Mouse (Mus musculus): ENCODE measurements around the gene Fgf18. TPM values are rescaled to one million over a fixed set of nuclear protein-coding genes. Genes with fewer than 3 reads are reported as not detected.

Fgf18 gene
- total RNA-seq, 2 experiments from 2014 or later: 4.1 TPM

- DNase-seq (ENCODE audit: low spot score in 2 of 2): no peak
Observed at GRCm38 (mm10) chr11:33147572-33148337, 555 bp upstream of the Fgf18 start.

GRCm38 (mm10) chr11:33146651-33147131 lies 509 bp downstream of the Fgf18 start:
- no peak for TF ChIP-seq CTCF (conservative IDR thresholded peaks at IDR 0.05)
- peak overlapping the region; percentile 65 for H3K27ac ChIP-seq
- no peak for DNase-seq (ENCODE audit: low spot score in 2 of 2)
- peak overlapping the region; percentile 59 for H3K4me3 ChIP-seq

More at GRCm38 (mm10) chr11:33147572-33148337, 555 bp upstream of the Fgf18 start:
- Histone ChIP-seq H3K4me3 (peak overlapping the region; percentile 59), H3K27ac (peak overlapping the region; percentile 53; the same call in 1 of the 2 replicates)
- TF ChIP-seq CTCF (conservative IDR thresholded peaks at IDR 0.05): no peak

- peak; percentile 70 to 82 for DNase-seq (ENCODE audit: low spot score in 2 of 2)
- no peak for TF ChIP-seq CTCF (conservative IDR thresholded peaks at IDR 0.05)
- no peak overlapping the region for H3K27ac ChIP-seq
- no peak overlapping the region for H3K4me3 ChIP-seq
Observed at GRCm38 (mm10) chr11:33146143-33146497, 1.1 kb downstream of the Fgf18 start.

GRCm38 (mm10) chr11:33145201-33146142 lies 1.7 kb downstream of the Fgf18 start:
- H3K4me3 ChIP-seq: no peak overlapping the region
- H3K27ac ChIP-seq: no peak overlapping the region
- DNase-seq (ENCODE audit: low spot score in 2 of 2): no peak
- no peak for TF ChIP-seq CTCF (conservative IDR thresholded peaks at IDR 0.05)

- Histone ChIP-seq H3K27ac (no peak overlapping the region), H3K4me3 (no peak overlapping the region)
- no peak for TF ChIP-seq CTCF (conservative IDR thresholded peaks at IDR 0.05)
- no peak for DNase-seq (ENCODE audit: low spot score in 2 of 2)
Observed at GRCm38 (mm10) chr11:33143906-33144305, 3.3 kb downstream of the Fgf18 start.

DNA sequence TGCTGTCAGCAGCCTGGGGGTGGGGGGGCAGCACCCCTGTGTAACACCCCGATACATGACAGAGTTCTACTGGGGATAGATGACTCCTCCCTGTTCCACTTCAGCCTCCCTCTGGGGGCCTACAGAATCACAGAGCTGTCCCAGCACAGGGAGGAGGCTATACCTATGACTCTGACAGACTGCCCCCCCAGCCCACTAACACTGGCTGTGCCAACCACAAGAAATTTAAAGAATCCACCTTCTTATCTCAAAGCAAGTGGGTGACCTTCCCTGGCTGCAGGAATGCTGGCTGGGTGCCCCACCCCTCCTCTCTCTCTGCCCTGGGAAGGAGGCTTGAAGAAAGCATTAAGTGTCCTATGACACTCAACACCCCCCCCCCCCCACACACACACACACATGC lies 4.4 kb downstream of the Fgf18 start:
- no peak for TF ChIP-seq CTCF (conservative IDR thresholded peaks at IDR 0.05)
- H3K27ac ChIP-seq: no peak overlapping the region
- no peak for DNase-seq (ENCODE audit: low spot score in 2 of 2)
- no peak overlapping the region for H3K4me3 ChIP-seq

GRCm38 (mm10) chr11:33140111-33140460 lies 7.1 kb downstream of the Fgf18 start:
- no peak overlapping the region for H3K27ac ChIP-seq
- DNase-seq (ENCODE audit: low spot score in 2 of 2): no peak
- no peak for TF ChIP-seq CTCF (conservative IDR thresholded peaks at IDR 0.05)
- H3K4me3 ChIP-seq: no peak overlapping the region

DNA sequence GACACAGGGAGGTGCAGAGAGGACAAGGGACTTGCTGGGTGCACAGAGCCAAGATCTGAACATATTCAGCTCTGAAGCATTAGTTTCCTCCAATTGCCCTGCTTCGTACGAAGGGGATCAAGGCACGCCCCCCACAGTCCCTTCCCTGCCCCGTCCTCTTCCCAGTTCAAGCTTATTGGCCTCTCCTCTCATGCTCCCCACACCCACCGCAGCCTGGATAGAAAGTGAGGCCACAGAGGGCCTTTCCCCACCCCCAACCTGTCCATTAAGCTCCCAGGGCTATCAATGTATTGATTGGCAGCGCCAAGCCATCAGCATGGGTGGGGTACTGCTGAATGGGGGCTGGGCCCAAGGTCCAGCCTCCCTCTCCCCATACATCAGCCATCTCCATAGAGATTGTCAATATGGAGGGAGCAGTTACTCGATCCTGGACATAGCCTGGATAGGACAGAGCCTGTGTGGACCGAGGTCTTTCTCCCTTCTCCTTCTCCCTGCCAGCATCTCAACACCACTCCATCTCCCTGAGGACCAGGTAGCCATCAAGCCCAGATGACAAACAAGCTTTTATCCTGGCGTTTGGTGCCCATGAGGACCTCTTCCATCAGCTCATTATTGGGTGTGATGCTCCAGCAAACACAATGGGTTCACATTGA lies 7.6 kb downstream of the Fgf18 start:
- no peak overlapping the region for H3K27ac ChIP-seq
- H3K4me3 ChIP-seq: no peak overlapping the region
- DNase-seq (ENCODE audit: low spot score in 2 of 2): no peak
- no peak for TF ChIP-seq CTCF (conservative IDR thresholded peaks at IDR 0.05)

- H3K4me3 ChIP-seq: no peak overlapping the region
- no peak for DNase-seq (ENCODE audit: low spot score in 2 of 2)
Observed at GRCm38 (mm10) chr11:33138686-33139085, 8.5 kb downstream of the Fgf18 start.

DNA sequence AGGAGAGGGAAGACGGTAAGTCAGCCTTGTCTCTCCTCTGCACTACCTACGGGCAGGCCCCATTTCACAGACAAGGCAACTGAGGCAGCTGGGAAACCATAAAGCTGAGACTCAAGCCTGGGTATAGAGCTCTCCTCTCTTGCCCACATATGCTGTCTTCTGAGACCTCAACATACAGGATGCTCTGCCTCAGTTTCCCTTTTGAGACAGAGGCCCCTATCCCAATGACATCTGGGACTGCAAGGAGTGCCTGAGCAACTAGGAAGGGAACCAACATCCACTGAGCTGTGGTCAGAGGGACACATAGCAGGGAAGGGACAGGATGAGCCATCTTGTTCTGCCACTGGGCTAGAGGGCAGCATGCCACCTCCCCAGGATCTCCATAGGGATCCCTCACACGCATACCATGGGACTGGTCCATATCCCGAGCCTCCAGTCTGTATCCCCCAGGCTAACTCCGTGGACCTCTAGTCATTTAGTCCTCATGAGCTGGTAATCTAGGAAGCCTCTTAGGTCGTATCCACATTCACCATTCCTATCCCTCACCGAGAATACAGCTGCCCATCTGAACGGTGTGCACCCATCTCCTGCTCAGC lies 12.7 kb downstream of the Fgf18 start:
- H3K27ac ChIP-seq: no peak overlapping the region
- TF ChIP-seq CTCF (conservative IDR thresholded peaks at IDR 0.05): no peak
- DNase-seq (ENCODE audit: low spot score in 2 of 2): no peak
- H3K4me3 ChIP-seq: no peak overlapping the region

More at GRCm38 (mm10) chr11:33138686-33139085, 8.5 kb downstream of the Fgf18 start:
- TF ChIP-seq CTCF (conservative IDR thresholded peaks at IDR 0.05): no peak
- H3K27ac ChIP-seq: no peak overlapping the region

GRCm38 (mm10) chr11:33132619-33133338 lies 14.4 kb downstream of the Fgf18 start:
- Histone ChIP-seq H3K4me3 (no peak overlapping the region), H3K27ac (no peak overlapping the region)
- no peak for DNase-seq (ENCODE audit: low spot score in 2 of 2)
- no peak for TF ChIP-seq CTCF (conservative IDR thresholded peaks at IDR 0.05)

DNA sequence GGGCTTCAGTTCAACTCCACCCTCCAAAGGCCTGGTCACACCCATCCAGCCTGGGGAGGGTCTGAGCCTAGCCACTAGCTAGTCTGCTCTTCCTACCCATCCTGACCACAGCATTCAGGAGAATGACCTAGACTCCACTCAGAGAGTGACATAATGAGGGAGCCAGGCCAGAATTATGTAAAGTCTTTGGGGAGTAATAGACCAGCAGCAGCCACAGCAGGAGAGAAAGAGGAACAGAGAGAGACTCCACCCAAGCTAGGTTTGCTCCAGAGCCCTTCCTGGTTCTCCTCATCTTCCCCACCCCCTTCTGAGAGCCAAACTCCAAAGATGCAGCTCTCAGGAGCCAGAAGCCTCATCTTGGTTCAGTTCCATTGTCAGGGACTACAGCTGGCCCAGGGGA lies 20.1 kb downstream of the Fgf18 start:
- no peak overlapping the region for H3K27ac ChIP-seq
- TF ChIP-seq CTCF (conservative IDR thresholded peaks at IDR 0.05): no peak
- H3K4me3 ChIP-seq: no peak overlapping the region
- no peak for DNase-seq (ENCODE audit: low spot score in 2 of 2)

All from layer of hippocampus, adult 2 months (tissue).